In genomic region chr16:94239567-94239966, GRCm38 (mm10) we compare ENCODE assay signal across 22 mouse cellular contexts.
DNase-seq lines count a peak whose midpoint lies in the region; ATAC-seq and TF ChIP-seq lines count a peak whose summit lies in the region.
"Had no signal": no experiment of that assay in that cellular context is flagged by ENCODE, and none has a peak within 500 bp of the region (broad histone marks: within the 10 kb centered on the region; RNA-seq: fewer than 3 reads in every experiment).

No protein-coding gene starts in this region.

- no peaks in the 10 kb centered on the region for H3K9me3 ChIP-seq in liver, postnatal 0 days (ENCODE audit: low read length)
- H3K9me3 ChIP-seq in liver, embryonic 11.5 days (ENCODE audit: control insufficient read depth, low read length): no peaks in the 10 kb centered on the region
- no peaks in the 10 kb centered on the region for H3K9me3 ChIP-seq in forebrain, embryonic 10.5 days
- H3K9me3 ChIP-seq: embryonic facial prominence, embryonic 10.5 days; forebrain, embryonic 15.5 days; heart, embryonic 12.5 days; midbrain, embryonic 13.5 days had no signal

- WGBS in liver, postnatal 0 days (ENCODE audit: insufficient replicate concordance): 51% methylated on average over 6 of the region's 6 CpGs
- WGBS in liver, embryonic 11.5 days: 70% methylated on average over 6 of the region's 6 CpGs
- 25% methylated on average over 6 of the region's 6 CpGs for WGBS in bone marrow, adult 2 months
- 93% methylated on average over 6 of the region's 6 CpGs for WGBS in forebrain, embryonic 10.5 days

- peaks cover 9% of the 10 kb centered on the region; the same call in 1 of the 2 replicates for H3K4me1 ChIP-seq in liver, postnatal 0 days (ENCODE audit: insufficient read depth)
- H3K4me1 ChIP-seq in liver, embryonic 11.5 days (replicated peaks; ENCODE audit: control insufficient read depth, insufficient read depth, low read length): 0 out of 2 replicates have a peak, but pooled peaks cover 5% of the 10 kb centered on the region
- H3K4me1 ChIP-seq in bone marrow, adult 2 months (ENCODE audit: control insufficient read depth, insufficient read depth, low read length): peaks cover 5% of the 10 kb centered on the region
- peaks cover 31% of the 10 kb centered on the region for H3K4me1 ChIP-seq in forebrain, embryonic 10.5 days

- 0 out of 2 replicates have a peak, but pooled peaks cover 2% of the 10 kb centered on the region for H3K36me3 ChIP-seq in liver, postnatal 0 days (replicated peaks; ENCODE audit: insufficient read depth, low read length)
- H3K36me3 ChIP-seq in liver, embryonic 11.5 days (ENCODE audit: control insufficient read depth, insufficient read depth, low read length): no peaks in the 10 kb centered on the region
- no peaks in the 10 kb centered on the region for H3K36me3 ChIP-seq in forebrain, embryonic 10.5 days (replicated peaks)
- H3K36me3 ChIP-seq: embryonic facial prominence, embryonic 10.5 days; forebrain, embryonic 15.5 days; heart, embryonic 12.5 days; midbrain, embryonic 13.5 days had no signal

- ATAC-seq in liver, postnatal 0 days: no peak
- no peak for ATAC-seq in liver, embryonic 11.5 days (replicated peaks; ENCODE audit: low FRiP score)
- ATAC-seq: forebrain, embryonic 15.5 days; hindbrain, embryonic 16.5 days; midbrain, embryonic 13.5 days had no signal

- TF ChIP-seq EP300 in liver, postnatal 0 days (IDR thresholded peaks at IDR 0.05; ENCODE audit: low read depth): no peak

- H3K4me2 ChIP-seq in liver, postnatal 0 days (ENCODE audit: low read depth, low read length): no peak overlapping the region
- H3K4me2 ChIP-seq in liver, embryonic 11.5 days: no peak overlapping the region
- H3K4me2 ChIP-seq: forebrain, embryonic 15.5 days; heart, embryonic 12.5 days; lung, embryonic 14.5 days; midbrain, embryonic 13.5 days had no signal

- no peak for DNase-seq in liver, postnatal 0 days
- DNase-seq in liver, embryonic 11.5 days (ENCODE audit: low spot score): no peak
- DNase-seq in A20 (ENCODE audit: low read depth, low spot score): peak; percentile 89
- peak; percentile 69 for DNase-seq in naive thymus-derived CD4-positive, alpha-beta T cell, adult 2 months (ENCODE audit: low read depth)
- no peak for DNase-seq in layer of hippocampus, adult 9-11 months
- DNase-seq in forebrain, embryonic 10.5 days (ENCODE audit: extremely low spot score, low spot score): no peak
- no peak for DNase-seq in urinary bladder, postnatal 36 days (ENCODE audit: low spot score in 2 of 2)
- DNase-seq: cerebellum, adult 2 months; gastrocnemius, adult 2 months; heart, postnatal 4 days; kidney, adult 2 months; kidney, postnatal 36 days; lung, embryonic 14.5 days; right cerebral cortex, adult 18-20 months; spleen, adult 18-20 months had no signal

- no peak for TF ChIP-seq CTCF in liver, postnatal 0 days (IDR thresholded peaks at IDR 0.05; ENCODE audit: low read depth)
- TF ChIP-seq CTCF in bone marrow, adult 2 months (IDR thresholded peaks at IDR 0.05; ENCODE audit: control insufficient read depth, insufficient read depth, low read length): no peak

- 0 out of 2 replicates have a peak overlapping the region, but pooled peaks have one; percentile 55 for H3K27ac ChIP-seq in liver, postnatal 0 days (ENCODE audit: low read depth)
- no peak overlapping the region for H3K27ac ChIP-seq in liver, embryonic 11.5 days (ENCODE audit: low read depth, low read length)
- H3K27ac ChIP-seq in bone marrow, adult 2 months (ENCODE audit: control insufficient read depth, insufficient read depth, low read depth, low read length, poor library complexity): peak overlapping the region; percentile 78
- no peak overlapping the region for H3K27ac ChIP-seq in forebrain, embryonic 10.5 days
- H3K27ac ChIP-seq: embryonic facial prominence, embryonic 10.5 days; forebrain, embryonic 15.5 days; gastrocnemius, adult 2 months; midbrain, embryonic 13.5 days had no signal

- no peak for TF ChIP-seq POLR2A in bone marrow, adult 2 months (IDR thresholded peaks at IDR 0.05; ENCODE audit: borderline replicate concordance, control insufficient read depth, low read depth, low read length)

- no peak overlapping the region for H3K4me3 ChIP-seq in liver, postnatal 0 days (ENCODE audit: low read depth, low read length)
- no peak overlapping the region for H3K4me3 ChIP-seq in liver, embryonic 11.5 days (ENCODE audit: low read depth, low read length)
- no peak overlapping the region for H3K4me3 ChIP-seq in bone marrow, adult 2 months (replicated peaks; ENCODE audit: control insufficient read depth, low read depth, low read length)
- H3K4me3 ChIP-seq in forebrain, embryonic 10.5 days: no peak overlapping the region
- H3K4me3 ChIP-seq: embryonic facial prominence, embryonic 10.5 days; erythroblast, embryonic 14.5 days; forebrain, embryonic 15.5 days; gastrocnemius, adult 2 months; heart, embryonic 12.5 days; midbrain, embryonic 13.5 days had no signal

- no peak overlapping the region for H3K9ac ChIP-seq in liver, postnatal 0 days (replicated peaks)
- no peak overlapping the region for H3K9ac ChIP-seq in liver, embryonic 11.5 days (ENCODE audit: low read depth, low read length)
- H3K9ac ChIP-seq: forebrain, embryonic 15.5 days; heart, embryonic 12.5 days; lung, embryonic 14.5 days; midbrain, embryonic 13.5 days had no signal

- no peaks in the 10 kb centered on the region for H3K27me3 ChIP-seq in liver, postnatal 0 days (ENCODE audit: insufficient read depth, low read length)
- H3K27me3 ChIP-seq in liver, embryonic 11.5 days (replicated peaks; ENCODE audit: control insufficient read depth, insufficient read depth, low read length): no peaks in the 10 kb centered on the region
- H3K27me3 ChIP-seq in forebrain, embryonic 10.5 days (ENCODE audit: poor library complexity, severe bottlenecking): peaks cover 22% of the 10 kb centered on the region; the same call in 1 of the 2 replicates
- H3K27me3 ChIP-seq: forebrain, embryonic 15.5 days; heart, embryonic 12.5 days had no signal

Comparison
In these comparisons a context has a peak if more than half of its experiments do, and no peak if none do; other contexts are left out.
1. H3K27ac ChIP-seq: peak in liver, postnatal 0 days (single experiment) and bone marrow, adult 2 months (single experiment); none in liver, embryonic 11.5 days (single experiment) and forebrain, embryonic 10.5 days (single experiment).
2. DNase-seq: peak in A20 (single experiment) and naive thymus-derived CD4-positive, alpha-beta T cell, adult 2 months (single experiment); none in liver, postnatal 0 days (single experiment), liver, embryonic 11.5 days (single experiment), layer of hippocampus, adult 9-11 months (single experiment), forebrain, embryonic 10.5 days (single experiment) and urinary bladder, postnatal 36 days (0 of 2).